Comparison of ENCODE assay signal across 19 mouse cellular contexts in genomic region chr12:70169969-70170368, GRCm38 (mm10). TPM values are rescaled to one million over a fixed set of nuclear protein-coding genes. Genes with fewer than 3 reads are reported as not detected.
DNase-seq lines count a peak whose midpoint lies in the region; ATAC-seq and TF ChIP-seq lines count a peak whose summit lies in the region.
"Had no signal": no experiment of that assay in that cellular context is flagged by ENCODE, and none has a peak within 500 bp of the region (broad histone marks: within the 10 kb centered on the region; RNA-seq: fewer than 3 reads in every experiment).

No protein-coding gene starts in this region.

- no peaks in the 10 kb centered on the region for H3K36me3 ChIP-seq in kidney, postnatal 0 days (ENCODE audit: insufficient read depth, low read length)
- H3K36me3 ChIP-seq: embryonic facial prominence, embryonic 15.5 days; hindbrain, embryonic 13.5 days had no signal

- H3K27ac ChIP-seq in kidney, postnatal 0 days, result no peak overlapping the region
- H3K27ac ChIP-seq: embryonic facial prominence, embryonic 15.5 days; hindbrain, embryonic 13.5 days; liver, embryonic 14.5 days had no signal

- TF ChIP-seq CTCF in kidney, postnatal 0 days (IDR thresholded peaks at IDR 0.05; ENCODE audit: low read depth), result peak; percentile 39; the same call in 1 of the 2 replicates

- no peaks in the 10 kb centered on the region for H3K9me3 ChIP-seq in kidney, postnatal 0 days (replicated peaks; ENCODE audit: low read length)
- H3K9me3 ChIP-seq: embryonic facial prominence, embryonic 15.5 days; hindbrain, embryonic 13.5 days had no signal

- H3K4me3 ChIP-seq in kidney, postnatal 0 days (replicated peaks; ENCODE audit: low read depth, low read length), result no peak overlapping the region
- H3K4me3 ChIP-seq: embryonic facial prominence, embryonic 15.5 days; hindbrain, embryonic 13.5 days had no signal

- WGBS in kidney, postnatal 0 days, result 93% methylated on average over 1 of the region's 1 CpGs

- peak; percentile 57 for ATAC-seq in frontal cortex, adult (ENCODE audit: low TSS enrichment)
- ATAC-seq in kidney, postnatal 0 days (replicated peaks; ENCODE audit: low FRiP score, low read depth), result no peak

- no peak overlapping the region for H3K9ac ChIP-seq in kidney, postnatal 0 days (ENCODE audit: low read depth, low read length)
- H3K9ac ChIP-seq: embryonic facial prominence, embryonic 15.5 days; hindbrain, embryonic 13.5 days; liver, embryonic 14.5 days had no signal

- DNase-seq in frontal cortex, postnatal 10 days (ENCODE audit: low spot score in 2 of 2), result no peak
- DNase-seq in kidney, postnatal 0 days (ENCODE audit: low spot score), result peak; percentile 13
- DNase-seq in kidney, postnatal 14 days, result no peak
- DNase-seq in right cerebral cortex, adult 2 months (ENCODE audit: low spot score in 2 of 2), result peak; percentile 31 to 39
- no peak for DNase-seq in right cerebral cortex, postnatal 14 days
- no peak for DNase-seq in adipocyte (ENCODE audit: low spot score)
- DNase-seq: adrenal gland, postnatal 25 days; cerebellum, adult 2 months; cerebellum, postnatal 36 days; gastrocnemius, postnatal 14 days; heart, postnatal 10 days; thymus, postnatal 14 days had no signal

- H3K4me2 ChIP-seq in kidney, postnatal 0 days (ENCODE audit: low read length), result no peak overlapping the region
- H3K4me2 ChIP-seq: embryonic facial prominence, embryonic 15.5 days; hindbrain, embryonic 13.5 days had no signal

- no peaks in the 10 kb centered on the region for H3K27me3 ChIP-seq in kidney, postnatal 0 days (ENCODE audit: insufficient read depth, low read length)
- H3K27me3 ChIP-seq: embryonic facial prominence, embryonic 15.5 days; hindbrain, embryonic 13.5 days had no signal

- no peaks in the 10 kb centered on the region for H3K4me1 ChIP-seq in kidney, postnatal 0 days (replicated peaks; ENCODE audit: insufficient read depth, low read length)
- H3K4me1 ChIP-seq: embryonic facial prominence, embryonic 15.5 days; hindbrain, embryonic 13.5 days had no signal

RNA-seq across cellular contexts. Expression of gene Abhd12b, which starts 16.0 kb away (rescaled TPM):
- not detected in 2 replicates for polyA plus RNA-seq in kidney, postnatal 0 days (2015; fragmentation: Nextera tagmentation; extraction: Ambion mirVana)
- polyA plus RNA-seq: C2C12; cerebellum, adult 2 months; kidney, embryonic 14.5 days; large intestine, adult 2 months; liver, embryonic 14.5 days had no signal

RNA-seq across cellular contexts. Expression of gene Nin, which starts 56.5 kb away (rescaled TPM):
- 7.6 and 7.9 TPM in 2 replicates for polyA plus RNA-seq in kidney, postnatal 0 days (2015; fragmentation: Nextera tagmentation; extraction: Ambion mirVana)

Comparison
In these comparisons a context has a peak if more than half of its experiments do, and no peak if none do; other contexts are left out.
1. DNase-seq: peak in kidney, postnatal 0 days (single experiment) and right cerebral cortex, adult 2 months (2 of 2); none in frontal cortex, postnatal 10 days (0 of 2), kidney, postnatal 14 days (single experiment), right cerebral cortex, postnatal 14 days (single experiment) and adipocyte (single experiment).